8 mouse cellular contexts compared by ENCODE assay signal in the genomic region with DNA sequence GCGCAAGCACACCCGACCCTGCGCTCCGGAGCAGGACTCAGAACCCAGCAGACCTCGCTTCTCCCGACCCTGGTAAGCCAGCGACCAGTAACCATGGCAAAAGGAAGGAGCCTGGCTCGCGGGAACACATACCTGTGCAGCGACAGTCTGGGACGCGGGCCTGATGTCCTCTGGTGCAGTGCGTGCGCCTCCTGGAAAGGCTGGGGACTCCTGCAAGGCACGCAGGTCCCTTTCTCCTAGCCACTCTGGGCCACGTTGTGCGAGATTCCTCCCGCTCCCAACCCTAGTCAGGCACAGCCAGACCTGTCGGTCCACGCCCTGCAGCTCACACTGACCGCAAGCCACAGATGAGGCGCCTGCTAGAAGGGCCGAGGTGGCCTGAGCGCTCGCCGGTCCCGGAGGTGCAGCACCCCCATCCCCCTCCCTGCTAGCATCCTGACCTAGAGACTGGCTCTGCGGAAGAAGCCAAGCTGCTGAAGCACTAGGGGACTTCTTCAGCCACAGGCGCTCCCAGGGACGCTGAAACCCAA. TPM values are rescaled to one million over a fixed set of nuclear protein-coding genes. Genes with fewer than 3 reads are reported as not detected.
A peak's percentile ranks its signal among the peaks of the same experiment; 100 is the strongest.
DNase-seq lines count a peak whose midpoint lies in the region; ATAC-seq lines count a peak whose summit lies in the region.

No protein-coding gene starts in this region.

- H3K36me3 ChIP-seq in heart, embryonic 10.5 days, result no peaks in the 10 kb centered on the region
- no peaks in the 10 kb centered on the region for H3K36me3 ChIP-seq in forebrain, embryonic 16.5 days (ENCODE audit: control insufficient read depth, insufficient read depth)
- no peaks in the 10 kb centered on the region; the same call in 1 of the 2 replicates for H3K36me3 ChIP-seq in limb, embryonic 11.5 days (ENCODE audit: control insufficient read depth, insufficient read depth, low read length)

- peaks cover 83% of the 10 kb centered on the region for H3K27me3 ChIP-seq in heart, embryonic 10.5 days (ENCODE audit: insufficient read depth, poor library complexity, severe bottlenecking)
- peaks cover 20% of the 10 kb centered on the region; the same call in 1 of the 2 replicates for H3K27me3 ChIP-seq in forebrain, embryonic 16.5 days (replicated peaks; ENCODE audit: control insufficient read depth, insufficient read depth, low read length)
- peaks cover 44% of the 10 kb centered on the region for H3K27me3 ChIP-seq in limb, embryonic 11.5 days (ENCODE audit: control insufficient read depth, insufficient read depth, low read length)

- H3K4me2 ChIP-seq in forebrain, embryonic 16.5 days (ENCODE audit: low read length), result peak overlapping the region; percentile 78
- peak overlapping the region; percentile 56 for H3K4me2 ChIP-seq in limb, embryonic 11.5 days (ENCODE audit: low read depth, severe bottlenecking)

- WGBS in heart, embryonic 10.5 days, result under 1% methylated on average over 30 of the region's 30 CpGs
- under 1% methylated on average over 30 of the region's 30 CpGs for WGBS in forebrain, embryonic 16.5 days
- under 1% methylated on average over 30 of the region's 30 CpGs for WGBS in limb, embryonic 11.5 days

- ATAC-seq in forebrain, embryonic 16.5 days, result peak; percentile 41
- 0 out of 2 replicates have a peak, but pooled peaks have one; percentile 19 for ATAC-seq in limb, embryonic 11.5 days (ENCODE audit: insufficient number of reproducible peaks, low FRiP score, low TSS enrichment, low read depth)

- peaks cover 14% of the 10 kb centered on the region for H3K4me1 ChIP-seq in heart, embryonic 10.5 days
- peaks cover 15% of the 10 kb centered on the region for H3K4me1 ChIP-seq in forebrain, embryonic 16.5 days (replicated peaks; ENCODE audit: control insufficient read depth, insufficient read depth, low read length)
- H3K4me1 ChIP-seq in limb, embryonic 11.5 days (ENCODE audit: control insufficient read depth, insufficient read depth, low read length), result peaks cover 12% of the 10 kb centered on the region

- peak overlapping the region; percentile 56 for H3K4me3 ChIP-seq in heart, embryonic 10.5 days
- peak overlapping the region; percentile 45 for H3K4me3 ChIP-seq in forebrain, embryonic 16.5 days (replicated peaks; ENCODE audit: low read length)
- H3K4me3 ChIP-seq in limb, embryonic 11.5 days (ENCODE audit: low read depth, low read length), result peak overlapping the region; percentile 27

- peak overlapping the region; percentile 55 for H3K9ac ChIP-seq in forebrain, embryonic 16.5 days (replicated peaks; ENCODE audit: low read depth, low read length)
- no peak overlapping the region for H3K9ac ChIP-seq in limb, embryonic 11.5 days (ENCODE audit: low read length)

- no peak overlapping the region; the same call in 1 of the 2 replicates for H3K27ac ChIP-seq in heart, embryonic 10.5 days
- H3K27ac ChIP-seq in forebrain, embryonic 16.5 days (ENCODE audit: low read length), result no peak overlapping the region
- no peak overlapping the region for H3K27ac ChIP-seq in limb, embryonic 11.5 days (replicated peaks; ENCODE audit: low read depth, low read length)

- no peaks in the 10 kb centered on the region for H3K9me3 ChIP-seq in heart, embryonic 10.5 days
- H3K9me3 ChIP-seq in forebrain, embryonic 16.5 days (ENCODE audit: control insufficient read depth, low read length), result no peaks in the 10 kb centered on the region
- H3K9me3 ChIP-seq in limb, embryonic 11.5 days (ENCODE audit: control insufficient read depth, low read length), result no peaks in the 10 kb centered on the region

- no peak for DNase-seq in heart, embryonic 10.5 days (ENCODE audit: low spot score)
- DNase-seq in heart, adult 18-20 months, result no peak
- peak; percentile 23 to 49 for DNase-seq in urinary bladder, adult 18-20 months (ENCODE audit: low spot score in 2 of 2)
- DNase-seq in urinary bladder, adult 2 months (ENCODE audit: low spot score), result no peak
- DNase-seq in limb, embryonic 11.5 days (ENCODE audit: low spot score), result peak; percentile 50
- DNase-seq in neural tube, embryonic 10.5 days (ENCODE audit: extremely low spot score, low spot score), result peak; percentile 52
- no peak for DNase-seq in spleen, postnatal 4 days (ENCODE audit: low spot score in 2 of 2)

RNA-seq across cellular contexts. Expression of a gene that starts 8.8 kb away (rescaled TPM):
- 2.5 and 5.9 TPM in 2 replicates for polyA plus RNA-seq in heart, embryonic 10.5 days (2016; fragmentation: Nextera tagmentation; extraction: Ambion mirVana)
- 1 to 10 TPM in 1 of 2 experiments, under 1 TPM in 1; 0.45 to 1.5 TPM for total RNA-seq in heart, adult 18-20 months (2021)
- polyA plus RNA-seq in urinary bladder, adult 2 months (2012; rRNA removed), result 1.8 and 2.7 TPM in 2 replicates
- 0.87 and 1.7 TPM in 2 replicates for polyA plus RNA-seq in forebrain, embryonic 16.5 days (2015; fragmentation: Nextera tagmentation; extraction: Ambion mirVana)
- 0.11 TPM in 1 of 2 replicates, not detected in the other for polyA plus RNA-seq in limb, embryonic 11.5 days (2014; fragmentation: Nextera tagmentation; extraction: Ambion mirVana)

Comparison
In these comparisons a context has a peak if more than half of its experiments do, and no peak if none do; other contexts are left out.
1. DNase-seq: peak in urinary bladder, adult 18-20 months (2 of 2), limb, embryonic 11.5 days (single experiment) and neural tube, embryonic 10.5 days (single experiment); none in heart, embryonic 10.5 days (single experiment), heart, adult 18-20 months (0 of 2), urinary bladder, adult 2 months (single experiment) and spleen, postnatal 4 days (0 of 2).
2. Peak in every context shown above with its lines, with median percentiles within 50 percentile points of each other: H3K4me3 ChIP-seq.